Mouse (Mus musculus) layer of hippocampus, adult 2 months (tissue): ENCODE measurements around the gene Pilrb1. TPM values are rescaled to one million over a fixed set of nuclear protein-coding genes. Genes with fewer than 3 reads are reported as not detected.
"Not testable (repeated sequence)": the region's sequence is repeated elsewhere in the genome, so short reads cannot be mapped to it uniquely, and the experiment has no call there.

Experiments
- DNase-seq, 2 experiments: peaks; one replicate each; pipeline ENCODE4 v3.0.0; 2022; ENCODE audit warnings: low spot score in 2 of 2
- H3K27ac ChIP-seq: fragments of 200-600 bp; 2 replicates; pipeline ENCODE4 v1.8.1; 2022
- H3K4me3 ChIP-seq: fragments of 200-600 bp; 2 replicates; pipeline ENCODE4 v1.8.1; 2022; ENCODE audit warnings: mild to moderate bottlenecking
- CTCF ChIP-seq: fragments of 200-600 bp; conservative IDR thresholded peaks from 2 replicates; pipeline ENCODE4 v1.8.1; 2022; ENCODE audit warnings: antibody characterized with exemption, mild to moderate bottlenecking, moderate library complexity
- total RNA-seq, 2 experiments: library from RNA; stranded (reverse); gene quantifications; 2 replicates each; pipeline ENCODE4 v1.2.3; 2021

The Pilrb1 gene
- total RNA-seq, 2 experiments from 2014 or later = not detected

GRCm38 (mm10) chr5:137836611-137837010 is 21.3 kb downstream of the Pilrb1 start:
- no peak for TF ChIP-seq CTCF
- no peak overlapping the region for H3K27ac ChIP-seq
- no peak for DNase-seq
- no peak overlapping the region for H3K4me3 ChIP-seq

GRCm38 (mm10) chr5:137835966-137836520 is 21.9 kb downstream of the Pilrb1 start, which contains the start of gene Pilra:
Pilra (minus strand) TSS chr5:137836281.
- H3K27ac ChIP-seq, DNase-seq, H3K4me3 ChIP-seq: not testable (repeated sequence)

GRCm38 (mm10) chr5:137833500-137833899 is 24.4 kb downstream of the Pilrb1 start:
- TF ChIP-seq CTCF = no peak
- DNase-seq = no peak
- no peak overlapping the region for H3K27ac ChIP-seq

GRCm38 (mm10) chr5:137831506-137831905 is 26.4 kb downstream of the Pilrb1 start:
- TF ChIP-seq CTCF = no peak
- H3K27ac ChIP-seq = peak overlapping the region; percentile 19; the same call in 1 of the 2 replicates
- no peak for DNase-seq
- H3K4me3 ChIP-seq = no peak overlapping the region

More at GRCm38 (mm10) chr5:137833500-137833899, 24.4 kb downstream of the Pilrb1 start:
- H3K4me3 ChIP-seq = no peak overlapping the region

DNA sequence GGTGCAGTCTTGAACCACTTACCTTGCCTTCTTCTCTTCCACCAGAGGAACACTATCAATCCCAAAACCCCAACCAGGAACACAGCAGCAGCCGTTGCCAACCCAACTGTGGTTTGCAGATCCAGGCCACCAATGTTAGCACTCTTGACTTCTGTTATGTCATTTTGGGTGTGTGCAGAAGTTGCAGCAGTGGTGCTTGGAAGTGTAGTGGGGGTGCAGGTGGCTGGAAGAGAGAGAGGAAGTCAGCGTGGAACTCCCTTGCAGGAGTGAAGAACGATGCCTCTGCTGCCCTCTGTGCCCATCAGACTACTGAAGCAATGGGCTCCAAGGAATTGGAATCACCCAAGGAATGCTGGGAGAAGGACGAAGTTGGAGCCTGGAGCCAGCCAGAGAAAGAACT is 26.8 kb downstream of the Pilrb1 start:
- Histone ChIP-seq H3K27ac (peak overlapping the region; percentile 19; the same call in 1 of the 2 replicates), H3K4me3 (no peak overlapping the region)
- no peak for TF ChIP-seq CTCF
- no peak for DNase-seq

GRCm38 (mm10) chr5:137830238-137830637 is 27.7 kb downstream of the Pilrb1 start:
- DNase-seq = no peak
- H3K4me3 ChIP-seq = no peak overlapping the region
- H3K27ac ChIP-seq = no peak overlapping the region; the same call in 1 of the 2 replicates
- no peak for TF ChIP-seq CTCF

DNA sequence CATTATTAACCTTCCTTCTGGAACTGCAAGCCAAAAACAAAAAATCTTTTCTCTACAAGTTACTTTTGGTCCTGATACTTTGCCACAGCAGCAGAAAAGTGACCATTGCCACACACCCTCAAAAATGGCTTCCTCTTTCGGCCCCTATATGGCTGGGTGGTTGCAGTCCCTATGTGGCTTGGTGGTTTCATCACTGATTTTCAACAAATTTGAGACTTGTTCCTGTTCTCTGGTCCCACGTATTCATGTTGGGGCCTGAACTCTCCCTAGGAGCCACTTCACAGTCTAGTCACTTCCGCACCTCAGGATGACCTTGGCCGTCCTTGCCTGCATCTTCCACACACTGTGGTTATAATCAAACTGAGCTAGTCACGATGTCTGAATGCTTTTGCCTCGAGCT is 29.2 kb downstream of the Pilrb1 start:
- no peak overlapping the region for H3K27ac ChIP-seq
- TF ChIP-seq CTCF = no peak
- no peak overlapping the region for H3K4me3 ChIP-seq
- no peak for DNase-seq

DNA sequence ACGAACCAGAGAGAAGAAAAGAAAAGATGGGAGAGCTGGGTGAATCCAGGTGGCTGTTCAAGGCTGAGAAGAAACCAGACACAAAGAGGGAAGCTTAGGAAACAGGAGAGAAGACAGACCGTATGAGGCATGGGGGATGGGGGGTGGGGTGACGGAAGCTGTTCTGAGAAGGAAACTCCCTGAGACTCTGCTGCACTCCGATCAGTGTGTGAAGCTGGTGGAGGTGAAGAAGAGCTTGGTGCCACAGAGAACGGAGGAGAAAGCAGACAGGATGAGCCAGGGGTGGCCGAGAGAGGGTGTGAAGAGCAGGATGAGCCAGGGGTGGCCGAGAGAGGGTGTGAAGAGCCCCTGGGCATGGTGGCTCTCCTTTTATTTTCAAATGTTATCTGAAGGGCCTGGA is 31.5 kb downstream of the Pilrb1 start:
- no peak for DNase-seq
- H3K4me3 ChIP-seq = no peak overlapping the region
- no peak overlapping the region for H3K27ac ChIP-seq
- TF ChIP-seq CTCF = no peak

GRCm38 (mm10) chr5:137825971-137826370 is 31.9 kb downstream of the Pilrb1 start:
- no peak for DNase-seq
- no peak overlapping the region for H3K4me3 ChIP-seq
- no peak overlapping the region for H3K27ac ChIP-seq
- TF ChIP-seq CTCF = no peak

- no peak for DNase-seq
- H3K27ac ChIP-seq = no peak overlapping the region; the same call in 1 of the 2 replicates
- no peak for TF ChIP-seq CTCF
- H3K4me3 ChIP-seq = no peak overlapping the region
Measured at GRCm38 (mm10) chr5:137825030-137825429, 32.9 kb downstream of the Pilrb1 start.

DNA sequence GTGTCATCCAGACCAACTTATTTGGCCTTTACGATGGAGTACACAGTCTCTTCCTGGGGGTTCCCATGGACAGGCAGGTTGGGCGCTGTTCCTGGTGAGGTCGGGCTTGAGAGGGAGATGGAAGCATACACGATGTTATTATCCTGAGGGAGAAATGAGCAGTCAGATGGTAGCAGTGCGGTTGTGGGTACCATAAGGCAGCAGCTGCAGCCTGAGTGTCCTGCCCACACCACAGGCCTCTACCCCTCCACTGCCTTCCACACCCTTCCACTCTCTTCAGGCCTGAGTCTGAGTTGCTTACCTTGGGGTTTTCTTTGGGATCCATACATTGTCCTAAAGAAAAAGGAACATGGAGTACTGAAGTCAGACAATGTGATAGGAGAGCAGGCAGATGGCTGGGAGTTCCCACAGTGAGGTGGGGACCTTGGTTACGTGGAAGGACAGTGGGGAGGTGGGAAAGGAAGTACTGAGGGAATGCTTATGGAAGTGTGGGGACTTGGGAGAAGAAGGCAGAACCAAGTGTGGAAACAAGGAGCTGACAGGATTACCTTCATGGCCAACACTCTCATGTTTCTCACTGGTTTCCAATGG is 34.4 kb downstream of the Pilrb1 start:
- H3K4me3 ChIP-seq = no peak overlapping the region
- TF ChIP-seq CTCF = no peak
- DNase-seq = no peak
- H3K27ac ChIP-seq = 0 out of 2 replicates have a peak overlapping the region, but pooled peaks have one; percentile 14

DNA sequence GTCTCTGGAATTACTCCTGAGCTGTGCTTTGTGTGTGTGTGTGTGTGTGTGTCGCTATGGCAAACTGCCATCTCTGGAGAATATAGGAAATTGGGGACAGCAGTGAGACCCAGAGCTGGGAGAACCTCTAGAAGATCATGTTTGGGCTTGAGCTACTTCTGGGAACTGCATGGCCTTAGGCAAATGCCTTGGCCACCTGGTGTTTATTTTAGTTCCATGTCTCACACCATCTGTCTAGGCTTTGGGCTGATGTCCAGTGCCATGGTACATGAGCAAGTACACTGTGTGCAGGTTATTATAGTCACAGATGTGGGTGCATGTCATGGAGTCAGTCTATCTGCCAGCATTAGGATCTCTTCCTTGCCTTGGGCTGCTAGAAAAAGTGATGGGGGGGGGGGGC is 35.3 kb downstream of the Pilrb1 start:
- Histone ChIP-seq H3K27ac (no peak overlapping the region), H3K4me3 (no peak overlapping the region)
- no peak for TF ChIP-seq CTCF
- DNase-seq = no peak

GRCm38 (mm10) chr5:137822126-137822525 is 35.8 kb downstream of the Pilrb1 start:
- Histone ChIP-seq H3K27ac (no peak overlapping the region), H3K4me3 (no peak overlapping the region)
- TF ChIP-seq CTCF = no peak
- no peak for DNase-seq
